Mouse (Mus musculus) forebrain, embryonic 12.5 days (tissue): Measurements from ENCODE around the gene Ptprg. TPM values are rescaled to one million over a fixed set of nuclear protein-coding genes. Genes with fewer than 3 reads are reported as not detected.
"Not testable (repeated sequence)": the region's sequence is repeated elsewhere in the genome, so short reads cannot be mapped to it uniquely, and the experiment has no call there.

ENCODE experiments used
- ATAC-seq: fragments of 200-750 bp; cut with Nextera tagmentation; 2 replicates; pipeline ENCODE4 v1.8.0; 2017; ENCODE audit warnings: moderate TSS enrichment; ENCODE audit not compliant: low FRiP score
- H3K27ac ChIP-seq: fragments of 300-500 bp; sonication (generic); 2 replicates; pipeline ENCODE4 v1.5.1; 2016; ENCODE audit warnings: mild to moderate bottlenecking
- H3K27me3 ChIP-seq: fragments of 300-500 bp; sonication (generic); 2 replicates; pipeline ENCODE4 v1.6.1; 2016; ENCODE audit warnings: mild to moderate bottlenecking
- H3K36me3 ChIP-seq: fragments of 300-500 bp; sonication (generic); replicated peaks from 2 replicates; pipeline ENCODE4 v1.6.1; 2016; ENCODE audit warnings: mild to moderate bottlenecking
- H3K4me1 ChIP-seq: fragments of 300-500 bp; sonication (generic); 2 replicates; pipeline ENCODE4 v1.6.1; 2016
- H3K4me2 ChIP-seq: fragments of 300-500 bp; sonication (generic); 2 replicates; pipeline ENCODE4 v1.6.1; 2016; ENCODE audit warnings: mild to moderate bottlenecking, moderate library complexity
- H3K4me3 ChIP-seq: fragments of 300-500 bp; sonication (generic); replicated peaks from 2 replicates; pipeline ENCODE4 v1.5.1; 2016; ENCODE audit warnings: mild to moderate bottlenecking
- H3K9ac ChIP-seq: fragments of 300-500 bp; sonication (generic); 2 replicates; pipeline ENCODE4 v1.6.1; 2016; ENCODE audit warnings: mild to moderate bottlenecking
- H3K9me3 ChIP-seq: fragments of 300-500 bp; sonication (generic); 2 replicates; pipeline ENCODE4 v1.6.1; 2016
- whole genome bisulfite sequencing: fragments of 180-500 bp; shearing (Covaris S2); methylation state at CpG from one replicate; pipeline ENCODE4 v1.1.7; 2016; 5-methylcytosine and 5-hydroxymethylcytosine counted together
- polyA plus RNA-seq: library from polyadenylated mRNA; unstranded; fragments of >200 nt; fragmentation: Nextera tagmentation; extraction: Ambion mirVana; gene quantifications from 2 replicates; pipeline ENCODE4 v1.2.1, GENCODE M21; 2016

Ptprg gene
- polyA plus RNA-seq, 1 experiment from 2014 or later, result 44.9 TPM

GRCm38 (mm10) chr14:11791190-11791589, 237.9 kb downstream of the Ptprg start:
- no peak overlapping the region for H3K4me2 ChIP-seq
- H3K9me3 ChIP-seq, result no peaks in the 10 kb centered on the region
- 0 out of 2 replicates have a peak, but pooled peaks cover 4% of the 10 kb centered on the region for H3K4me1 ChIP-seq
- H3K27ac ChIP-seq, result no peak overlapping the region
- 57% methylated on average over 4 of the region's 4 CpGs for WGBS
- H3K4me3 ChIP-seq, result no peak overlapping the region
- no peaks in the 10 kb centered on the region for H3K36me3 ChIP-seq
- H3K27me3 ChIP-seq, result no peaks in the 10 kb centered on the region
- ATAC-seq, result no peak
- no peak overlapping the region for H3K9ac ChIP-seq

GRCm38 (mm10) chr14:11793847-11794246, 240.5 kb downstream of the Ptprg start:
- Histone ChIP-seq H3K27me3 (no peaks in the 10 kb centered on the region), H3K4me1 (0 out of 2 replicates have a peak, but pooled peaks cover 4% of the 10 kb centered on the region), H3K9me3 (no peaks in the 10 kb centered on the region), H3K36me3 (no peaks in the 10 kb centered on the region), H3K27ac (no peak overlapping the region), H3K9ac (no peak overlapping the region), H3K4me3 (no peak overlapping the region), H3K4me2 (no peak overlapping the region)
- ATAC-seq, result no peak
- 78% methylated on average over 3 of the region's 3 CpGs for WGBS

DNA sequence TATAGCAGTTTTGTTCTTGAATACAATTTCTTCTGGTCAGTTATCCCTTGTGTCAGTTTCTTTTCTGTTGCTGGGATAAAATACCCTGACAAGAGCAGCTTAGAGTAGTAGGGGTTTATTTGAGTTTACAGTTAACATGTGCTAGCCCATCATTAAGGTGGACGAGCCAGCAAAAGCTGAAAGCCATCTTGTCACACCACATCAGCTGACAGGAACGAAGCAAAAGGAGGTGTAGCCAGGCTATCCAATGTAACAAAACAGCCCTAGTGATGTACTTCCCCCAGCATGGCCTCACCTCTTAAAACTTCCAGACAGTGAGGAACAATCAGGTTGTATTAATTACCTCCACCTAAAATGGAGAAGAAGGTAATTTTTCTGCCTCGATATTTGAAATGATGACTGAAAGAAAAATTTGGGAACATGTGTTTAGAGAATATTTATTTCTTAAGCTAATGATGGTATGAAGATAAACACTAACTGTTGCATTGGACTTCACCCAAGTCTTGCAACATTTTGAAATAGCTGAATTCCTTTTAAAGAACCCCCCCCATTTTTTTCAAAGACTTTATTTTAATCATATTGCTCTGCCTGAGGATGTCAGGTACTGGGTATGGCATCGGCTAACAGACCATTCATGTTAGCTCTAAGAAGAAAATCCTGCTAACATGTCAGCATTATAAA, 249.2 kb downstream of the Ptprg start:
- no peaks in the 10 kb centered on the region for H3K27me3 ChIP-seq
- H3K36me3 ChIP-seq, result no peaks in the 10 kb centered on the region
- H3K4me1 ChIP-seq, result no peaks in the 10 kb centered on the region
- no peak overlapping the region for H3K4me2 ChIP-seq
- H3K27ac ChIP-seq, result no peak overlapping the region
- no peak overlapping the region for H3K4me3 ChIP-seq
- 81% methylated on average over 4 of the region's 4 CpGs for WGBS
- H3K9me3 ChIP-seq, result no peaks in the 10 kb centered on the region
- no peak overlapping the region for H3K9ac ChIP-seq
- no peak for ATAC-seq

GRCm38 (mm10) chr14:11806674-11807073, 253.3 kb downstream of the Ptprg start:
- Histone ChIP-seq H3K36me3 (no peaks in the 10 kb centered on the region), H3K4me1 (peaks cover 8% of the 10 kb centered on the region; the same call in 1 of the 2 replicates), H3K27me3 (no peaks in the 10 kb centered on the region), H3K4me2 (no peak overlapping the region), H3K27ac (no peak overlapping the region), H3K9ac (no peak overlapping the region), H3K4me3 (no peak overlapping the region), H3K9me3 (no peaks in the 10 kb centered on the region)
- WGBS, result 56% methylated on average over 5 of the region's 5 CpGs
- no peak for ATAC-seq

DNA sequence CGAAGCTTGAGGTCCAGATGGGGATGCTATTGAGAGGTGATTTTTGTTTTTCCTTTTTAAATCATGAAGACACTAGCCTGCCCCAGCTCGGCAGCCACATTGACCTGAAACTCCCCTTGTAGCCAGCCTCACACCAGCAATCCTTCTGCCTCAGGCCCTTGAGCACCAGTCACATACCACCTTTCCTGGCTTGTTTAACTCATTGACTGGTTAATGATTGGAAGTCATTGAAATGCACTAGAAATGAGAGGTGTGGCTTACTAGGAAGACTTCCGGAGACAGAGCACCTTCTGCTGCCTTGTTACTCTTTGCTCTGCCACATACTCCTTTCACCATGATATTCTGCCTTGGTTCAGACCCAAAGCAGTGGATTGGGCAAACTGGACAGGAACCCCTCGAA, 254.1 kb downstream of the Ptprg start:
- ATAC-seq, result no peak
- no peak overlapping the region for H3K4me2 ChIP-seq
- H3K27ac ChIP-seq, result no peak overlapping the region
- no peaks in the 10 kb centered on the region for H3K9me3 ChIP-seq
- H3K36me3 ChIP-seq, result no peaks in the 10 kb centered on the region
- no peaks in the 10 kb centered on the region for H3K27me3 ChIP-seq
- peaks cover 8% of the 10 kb centered on the region; the same call in 1 of the 2 replicates for H3K4me1 ChIP-seq
- WGBS, result 80% methylated on average over 4 of the region's 4 CpGs
- H3K9ac ChIP-seq, result no peak overlapping the region
- no peak overlapping the region for H3K4me3 ChIP-seq

DNA sequence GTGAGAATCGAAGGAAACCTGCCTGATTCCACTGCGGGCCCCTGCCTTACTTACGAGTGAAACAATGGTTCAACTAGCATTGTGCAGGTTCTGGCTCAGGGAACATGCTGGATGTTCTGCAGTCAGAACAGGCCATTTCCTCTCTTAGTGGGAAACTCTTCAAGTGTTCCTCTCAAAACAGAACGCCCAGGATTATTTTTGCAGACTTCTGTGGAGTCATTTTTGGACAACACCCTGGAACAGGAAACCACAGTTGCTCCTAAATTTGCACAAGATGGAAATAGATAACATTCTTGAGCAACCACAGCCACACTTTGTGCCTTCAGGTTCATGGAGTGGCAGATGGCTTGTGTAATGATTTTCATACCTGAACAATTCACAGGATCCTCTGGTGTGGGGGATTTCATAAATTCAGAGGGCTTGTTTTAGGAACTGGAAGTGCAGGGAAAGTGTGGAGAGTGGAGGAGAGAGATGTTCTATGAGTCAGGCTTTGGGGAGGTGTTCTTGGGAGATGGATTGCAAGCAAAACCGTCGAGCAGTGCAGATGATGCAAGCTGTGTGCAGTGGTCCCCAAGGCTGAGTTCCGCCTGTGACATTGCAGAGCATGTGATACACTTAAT, 257.9 kb downstream of the Ptprg start:
- Histone ChIP-seq H3K4me1 (peaks cover 8% of the 10 kb centered on the region; the same call in 1 of the 2 replicates), H3K9me3 (no peaks in the 10 kb centered on the region), H3K27ac (no peak overlapping the region), H3K36me3 (no peaks in the 10 kb centered on the region), H3K9ac (no peak overlapping the region), H3K4me2 (no peak overlapping the region), H3K27me3 (no peaks in the 10 kb centered on the region), H3K4me3 (no peak overlapping the region)
- 85% methylated on average over 7 of the region's 7 CpGs for WGBS
- ATAC-seq, result no peak

- Histone ChIP-seq H3K4me2 (no peak overlapping the region), H3K9ac (no peak overlapping the region), H3K4me3 (no peak overlapping the region), H3K27me3 (no peaks in the 10 kb centered on the region), H3K9me3 (no peaks in the 10 kb centered on the region), H3K27ac (no peak overlapping the region), H3K36me3 (no peaks in the 10 kb centered on the region), H3K4me1 (peaks cover 8% of the 10 kb centered on the region; the same call in 1 of the 2 replicates)
- ATAC-seq, result no peak
- 92% methylated on average over 7 of the region's 7 CpGs for WGBS
Observed at GRCm38 (mm10) chr14:11812291-11812690, 259.0 kb downstream of the Ptprg start.

GRCm38 (mm10) chr14:11814811-11815210, 261.5 kb downstream of the Ptprg start:
- not testable (repeated sequence) for H3K9ac ChIP-seq, H3K27ac ChIP-seq, H3K9me3 ChIP-seq, H3K4me3 ChIP-seq, ATAC-seq, H3K36me3 ChIP-seq, H3K4me1 ChIP-seq, H3K4me2 ChIP-seq, H3K27me3 ChIP-seq
- whole genome bisulfite sequencing, result 72% methylated on average over 4 of the region's 4 CpGs

DNA sequence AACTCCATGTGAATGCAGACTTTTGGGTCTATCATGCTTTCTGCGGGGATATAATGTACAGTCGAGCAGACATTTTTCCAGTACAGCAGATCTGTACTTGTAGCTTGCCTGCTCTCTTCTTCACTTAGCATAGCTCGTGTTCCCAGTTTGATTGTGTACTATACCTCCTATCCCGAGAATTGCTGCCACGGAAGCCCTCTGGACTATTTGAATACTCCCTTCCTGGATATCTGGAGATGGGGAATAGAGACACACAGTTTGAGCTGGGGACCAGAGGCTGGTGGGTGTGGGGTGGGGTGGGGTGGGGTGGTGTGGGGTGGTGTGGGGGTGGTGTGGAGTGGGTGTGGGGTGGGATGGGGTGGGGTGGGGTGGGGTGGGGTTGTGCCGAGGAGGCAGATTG, 263.9 kb downstream of the Ptprg start:
- WGBS, result 85% methylated on average over 6 of the region's 6 CpGs

DNA sequence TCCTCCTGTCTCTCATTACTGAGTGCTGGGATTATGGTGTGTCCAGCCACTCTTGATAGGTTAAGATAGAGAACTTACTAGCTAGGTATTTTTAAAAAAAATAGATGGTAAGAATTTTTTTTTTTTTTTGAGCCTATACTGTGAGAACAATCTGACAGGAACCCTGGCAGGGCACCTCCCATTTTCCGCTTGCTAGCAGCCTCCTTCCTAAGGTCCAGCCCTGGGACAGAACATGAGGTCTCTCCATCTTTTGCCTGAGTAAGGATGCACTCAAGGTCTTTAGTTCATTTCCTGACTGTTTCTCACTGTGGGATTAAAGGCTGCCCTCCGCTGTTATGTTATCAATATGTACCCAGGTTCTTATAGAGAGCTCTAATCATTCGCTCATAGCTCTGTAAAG, 264.7 kb downstream of the Ptprg start:
- H3K27ac ChIP-seq, result no peak overlapping the region
- peaks cover 5% of the 10 kb centered on the region; the same call in 1 of the 2 replicates for H3K4me1 ChIP-seq
- ATAC-seq, result no peak
- H3K36me3 ChIP-seq, result no peaks in the 10 kb centered on the region
- no peaks in the 10 kb centered on the region for H3K27me3 ChIP-seq
- no peak overlapping the region for H3K4me3 ChIP-seq
- H3K4me2 ChIP-seq, result no peak overlapping the region
- WGBS, result 74% methylated on average over 3 of the region's 3 CpGs
- H3K9me3 ChIP-seq, result no peaks in the 10 kb centered on the region
- no peak overlapping the region for H3K9ac ChIP-seq

More for the DNA sequence above, 263.9 kb downstream of the Ptprg start:
- Histone ChIP-seq H3K4me1 (peaks cover 5% of the 10 kb centered on the region; the same call in 1 of the 2 replicates), H3K4me2 (no peak overlapping the region), H3K4me3 (no peak overlapping the region), H3K9me3 (no peaks in the 10 kb centered on the region), H3K36me3 (no peaks in the 10 kb centered on the region), H3K27me3 (no peaks in the 10 kb centered on the region), H3K9ac (no peak overlapping the region), H3K27ac (no peak overlapping the region)
- no peak for ATAC-seq

- Histone ChIP-seq H3K9ac (no peak overlapping the region), H3K27ac (no peak overlapping the region), H3K36me3 (no peaks in the 10 kb centered on the region), H3K27me3 (no peaks in the 10 kb centered on the region), H3K4me2 (no peak overlapping the region), H3K4me1 (peaks cover 5% of the 10 kb centered on the region; the same call in 1 of the 2 replicates), H3K4me3 (no peak overlapping the region), H3K9me3 (no peaks in the 10 kb centered on the region)
- ATAC-seq, result no peak
- 80% methylated on average over 8 of the region's 8 CpGs for WGBS
Observed at GRCm38 (mm10) chr14:11818721-11819120, 265.4 kb downstream of the Ptprg start.

DNA sequence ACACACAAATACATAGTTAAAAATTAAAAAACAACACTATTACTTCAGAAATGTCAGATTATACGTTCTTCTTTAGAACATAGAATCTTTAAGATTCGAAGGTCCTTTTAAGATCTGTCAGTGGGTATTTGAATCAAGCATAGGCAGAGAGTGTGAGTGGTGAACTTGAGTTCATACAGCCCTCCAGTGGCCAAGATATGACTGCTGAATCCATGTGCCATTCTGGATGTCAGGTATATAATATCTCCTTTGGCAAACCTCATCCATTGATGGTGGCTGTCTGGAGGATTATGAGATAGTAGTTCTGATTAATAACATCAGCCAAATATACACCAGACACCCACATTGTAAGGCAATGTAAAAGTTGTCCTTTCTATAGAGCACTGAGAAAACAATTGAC, 266.0 kb downstream of the Ptprg start:
- Histone ChIP-seq H3K4me1 (peaks cover 5% of the 10 kb centered on the region), H3K27ac (no peak overlapping the region), H3K9me3 (no peaks in the 10 kb centered on the region), H3K4me2 (no peak overlapping the region), H3K9ac (no peak overlapping the region), H3K27me3 (no peaks in the 10 kb centered on the region), H3K36me3 (no peaks in the 10 kb centered on the region), H3K4me3 (no peak overlapping the region)
- ATAC-seq, result no peak
- 90% methylated on average over 2 of the region's 2 CpGs for WGBS
